Mouse (Mus musculus) layer of hippocampus, adult 8-10 months (tissue): ENCODE measurements at regions not wholly inside any gene's neighbourhood (a gene's known extent, or its start where the extent isn't known, plus 50 kb on each side); places are given as distances from the start of the nearest gene placed in this dataset.
"Not testable (repeated sequence)": the region's sequence is repeated elsewhere in the genome, so short reads cannot be mapped to it uniquely, and the experiment has no call there.

Source experiments
- DNase-seq, 2 experiments: peaks; one replicate each; pipeline ENCODE4 v3.0.0; 2022; ENCODE audit warnings: low spot score in 2 of 2

GRCm38 (mm10) chr16:30190351-30190750, 76.9 kb downstream of the Cpn2 start:
- DNase-seq: no peak

GRCm38 (mm10) chr16:30190935-30191514, 76.3 kb downstream of the Cpn2 start:
- DNase-seq: no peak

GRCm38 (mm10) chr16:30193294-30194261, 73.7 kb downstream of the Cpn2 start:
- DNase-seq: no peak

- DNase-seq: no peak
Observed at GRCm38 (mm10) chr16:30194836-30195235, 72.5 kb downstream of the Cpn2 start.

GRCm38 (mm10) chr16:30195859-30196258, 71.4 kb downstream of the Cpn2 start:
- not testable (repeated sequence) for DNase-seq

GRCm38 (mm10) chr16:30197351-30197750, 69.9 kb downstream of the Cpn2 start:
- DNase-seq: no peak

GRCm38 (mm10) chr16:30199836-30200235, 67.5 kb downstream of the Cpn2 start:
- no peak for DNase-seq

GRCm38 (mm10) chr16:30204144-30204543, 63.2 kb downstream of the Cpn2 start:
- no peak for DNase-seq

GRCm38 (mm10) chr16:30205314-30205815, 61.9 kb downstream of the Cpn2 start:
- no peak for DNase-seq

GRCm38 (mm10) chr16:30205816-30206356, 61.4 kb downstream of the Cpn2 start:
- DNase-seq: no peak
